Mouse (Mus musculus) testis, adult 2 months (tissue): ENCODE data around the gene Gnai2.

ENCODE experiments used
- CTCF ChIP-seq: fragments of 200-500 bp; IDR thresholded peaks from 2 replicates; pipeline ENCODE4 v1.5.1; 2012; ENCODE audit warnings: low read depth, mild to moderate bottlenecking, inconsistent platforms, low read length, moderate library complexity; ENCODE audit not compliant: control insufficient read depth, insufficient read depth, insufficient replicate concordance
- POLR2A ChIP-seq: fragments of 200-500 bp; IDR thresholded peaks from 2 replicates; pipeline ENCODE4 v1.6.1; 2012; ENCODE audit warnings: low read depth, mild to moderate bottlenecking, inconsistent platforms, low read length, moderate library complexity; ENCODE audit not compliant: control insufficient read depth

GRCm38 (mm10) chr9:107662342-107662741, 27.2 kb upstream of the Gnai2 start:
- TF ChIP-seq POLR2A (no peak), CTCF (no peak)
